13 mouse cellular contexts compared by ENCODE assay signal in genomic region chr16:45259663-45260062, GRCm38 (mm10). TPM values are rescaled to one million over a fixed set of nuclear protein-coding genes. Genes with fewer than 3 reads are reported as not detected.
DNase-seq lines count a peak whose midpoint lies in the region; ATAC-seq and TF ChIP-seq lines count a peak whose summit lies in the region.
"Had no signal": no experiment of that assay in that cellular context is flagged by ENCODE, and none has a peak within 500 bp of the region (broad histone marks: within the 10 kb centered on the region; RNA-seq: fewer than 3 reads in every experiment).

No protein-coding gene starts in this region.

- no peak overlapping the region for H3K4me2 ChIP-seq in hindbrain, embryonic 12.5 days (replicated peaks)
- H3K4me2 ChIP-seq: heart, embryonic 11.5 days had no signal

- H3K27me3 ChIP-seq in kidney, adult 2 months (replicated peaks; ENCODE audit: control insufficient read depth, insufficient read depth, low read length) = no peaks in the 10 kb centered on the region
- no peaks in the 10 kb centered on the region for H3K27me3 ChIP-seq in hindbrain, embryonic 12.5 days

- no peaks in the 10 kb centered on the region for H3K9me3 ChIP-seq in hindbrain, embryonic 12.5 days (replicated peaks)

- peak; percentile 71 for ATAC-seq in CD4-positive, CD25-positive, alpha-beta regulatory T cell, adult 4 months
- ATAC-seq in neutrophil, adult 5-6 weeks (ENCODE audit: extremely low read depth, insufficient number of reproducible peaks, low FRiP score, poor library complexity, severe bottlenecking) = peak; percentile 60; the same call in 1 of the 2 replicates
- ATAC-seq in hindbrain, embryonic 12.5 days (ENCODE audit: low FRiP score) = no peak

- TF ChIP-seq POLR2A in kidney, adult 2 months (IDR thresholded peaks at IDR 0.05; ENCODE audit: low read depth, low read length) = no peak

- DNase-seq in kidney, postnatal 4 days = peak; percentile 5 to 9
- DNase-seq in kidney, adult 2 months = no peak
- peak; percentile 5 for DNase-seq in adrenal gland, postnatal 25 days
- DNase-seq in right cerebral cortex, postnatal 36 days (ENCODE audit: low spot score in 2 of 2) = no peak
- no peak for DNase-seq in cerebellum, adult 8-10 months
- DNase-seq: cerebellum, postnatal 10 days; lung, postnatal 4 days; right cerebral cortex, adult 18-20 months had no signal

- TF ChIP-seq CTCF in kidney, adult 2 months (conservative IDR thresholded peaks at IDR 0.05; ENCODE audit: insufficient read depth, insufficient read length, low read depth, low read length) = no peak

- no peak overlapping the region for H3K4me3 ChIP-seq in kidney, adult 2 months (ENCODE audit: insufficient read depth, low read depth, low read length)
- no peak overlapping the region for H3K4me3 ChIP-seq in hindbrain, embryonic 12.5 days
- H3K4me3 ChIP-seq: erythroblast, embryonic 14.5 days had no signal

- no peak overlapping the region for H3K27ac ChIP-seq in kidney, adult 2 months (ENCODE audit: insufficient read depth, low read depth, low read length)
- no peak overlapping the region for H3K27ac ChIP-seq in hindbrain, embryonic 12.5 days

- WGBS in kidney, adult 2 months = 93% methylated on average over 2 of the region's 2 CpGs
- 88% methylated on average over 2 of the region's 2 CpGs for WGBS in hindbrain, embryonic 12.5 days

- no peaks in the 10 kb centered on the region for H3K4me1 ChIP-seq in kidney, adult 2 months (ENCODE audit: control insufficient read depth, insufficient read depth, low read length)
- H3K4me1 ChIP-seq in hindbrain, embryonic 12.5 days = no peaks in the 10 kb centered on the region

- no peaks in the 10 kb centered on the region for H3K36me3 ChIP-seq in kidney, adult 2 months (ENCODE audit: control insufficient read depth, insufficient read depth, low read length)
- H3K36me3 ChIP-seq in hindbrain, embryonic 12.5 days = no peaks in the 10 kb centered on the region

- no peak overlapping the region for H3K9ac ChIP-seq in hindbrain, embryonic 12.5 days

RNA-seq across cellular contexts. Expression of gene Btla, which starts 35.5 kb away (rescaled TPM):
- 0.24 and 1.8 TPM in 2 replicates for polyA plus RNA-seq in kidney, adult 2 months (2012; rRNA removed)
- 10 to 100 TPM; 64.3 to 64.7 TPM for polyA plus RNA-seq in CD4-positive, CD25-positive, alpha-beta regulatory T cell, adult 4 months (2017; shearing (Covaris generic))
- 0.33 TPM in 1 of 2 replicates, not detected in the other for total RNA-seq in adrenal gland, postnatal 25 days (2021)
- 382 and 406 TPM in 2 replicates for total RNA-seq in neutrophil, adult 5-6 weeks (2017)
- polyA plus RNA-seq in hindbrain, embryonic 12.5 days (2016; fragmentation: Nextera tagmentation; extraction: Ambion mirVana) = 0.17 and 0.50 TPM in 2 replicates
- polyA plus RNA-seq: erythroblast, embryonic 14.5 days; heart, embryonic 11.5 days had no signal

Comparison
In these comparisons a context has a peak if more than half of its experiments do, and no peak if none do; other contexts are left out.
1. DNase-seq: peak in kidney, postnatal 4 days (2 of 2) and adrenal gland, postnatal 25 days (single experiment); none in kidney, adult 2 months (single experiment), right cerebral cortex, postnatal 36 days (0 of 2) and cerebellum, adult 8-10 months (single experiment).
2. RNA of gene Btla, which starts 35.5 kb away (polyA plus RNA-seq): 64.3 to 64.7 TPM in CD4-positive, CD25-positive, alpha-beta regulatory T cell, adult 4 months; 0.24 to 1.8 TPM in kidney, adult 2 months and 0.17 to 0.50 TPM in hindbrain, embryonic 12.5 days; every median in the first group is over 10 times any median in the second.